Mouse (Mus musculus) forebrain, embryonic 14.5 days (tissue): Measurements from ENCODE around the gene Cpne1. TPM values are rescaled to one million over a fixed set of nuclear protein-coding genes. Genes with fewer than 3 reads are reported as not detected.
A peak's percentile ranks its signal among the peaks of the same experiment; 100 is the strongest.

ENCODE experiments used
- ATAC-seq: fragments of 200-750 bp; cut with Nextera tagmentation; 2 replicates; pipeline ENCODE4 v1.8.0; 2017; ENCODE audit warnings: mild to moderate bottlenecking, moderate library complexity
- DNase-seq: peaks from one replicate; pipeline ENCODE4 v3.0.0-alpha.2; 2015; ENCODE audit warnings: low spot score
- H3K27ac ChIP-seq: fragments of 300-500 bp; sonication (generic); 2 replicates; pipeline ENCODE4 v1.5.1; 2014; ENCODE audit warnings: low read depth, mild to moderate bottlenecking, control low read depth, low read length, moderate library complexity
- H3K27me3 ChIP-seq: fragments of 300-500 bp; sonication (generic); replicated peaks from 2 replicates; pipeline ENCODE4 v1.6.1; 2014; ENCODE audit warnings: low read length, control low read depth, mixed read lengths; ENCODE audit not compliant: control insufficient read depth, insufficient read depth
- H3K36me3 ChIP-seq: fragments of 300-500 bp; sonication (generic); 2 replicates; pipeline ENCODE4 v1.6.1; 2014; ENCODE audit warnings: low read length, control low read depth; ENCODE audit not compliant: control insufficient read depth, insufficient read depth
- H3K4me1 ChIP-seq: fragments of 300-500 bp; sonication (generic); 2 replicates; pipeline ENCODE4 v1.6.1; 2014; ENCODE audit warnings: antibody characterized with exemption, low read length, control low read depth; ENCODE audit not compliant: control insufficient read depth, insufficient read depth
- H3K4me2 ChIP-seq: fragments of 300-500 bp; sonication (generic); 2 replicates; pipeline ENCODE4 v1.6.1; 2014; ENCODE audit warnings: mild to moderate bottlenecking, control low read depth, low read length
- H3K4me3 ChIP-seq: fragments of 300-500 bp; sonication (generic); 2 replicates; pipeline ENCODE4 v1.5.1; 2014; ENCODE audit warnings: low read depth, low read length, control low read depth
- H3K9ac ChIP-seq: fragments of 300-500 bp; sonication (generic); 2 replicates; pipeline ENCODE4 v1.6.1; 2014; ENCODE audit warnings: mild to moderate bottlenecking, low read length, control low read depth, moderate library complexity
- H3K9me3 ChIP-seq: fragments of 300-500 bp; sonication (generic); replicated peaks from 2 replicates; pipeline ENCODE4 v1.6.1; 2016; ENCODE audit warnings: low read length, control low read depth, mixed read lengths; ENCODE audit not compliant: control insufficient read depth
- WGBS: fragments of 180-500 bp; shearing (Covaris S2); extraction: QIAGEN DNeasy Blood & Tissue Kit; methylation state at CpG from one replicate; pipeline ENCODE4 v1.1.7; 2014; 5-methylcytosine and 5-hydroxymethylcytosine counted together
- polyA plus RNA-seq: library from polyadenylated mRNA; unstranded; fragments of >200 nt; fragmentation: Nextera tagmentation; extraction: Ambion mirVana; gene quantifications from 2 replicates; pipeline ENCODE4 v1.2.1, GENCODE M21; 2014

Cpne1 gene
- 18.5 and 24.9 TPM in 2 replicates for polyA plus RNA-seq

GRCm38 (mm10) chr2:156111358-156112079 lies at the start of gene Cpne1, which contains the start of gene Rbm12:
Gene Cpne1 (minus strand): TSS chr2:156111965.
Gene Rbm12 (minus strand): TSS chr2:156111978.
- H3K4me3 ChIP-seq = peak within 1 kb of the TSS; percentile 77
- H3K9ac ChIP-seq = peak within 1 kb of the TSS; percentile 97
- H3K36me3 ChIP-seq = no peaks in the 10 kb centered on the region
- H3K9me3 ChIP-seq = no peaks in the 10 kb centered on the region
- peak within 1 kb of the TSS; percentile 75 for H3K4me2 ChIP-seq
- ATAC-seq (peak; percentile 96), DNase-seq (peak; percentile 96)
- no peaks in the 10 kb centered on the region for H3K27me3 ChIP-seq
- H3K4me1 ChIP-seq = peaks cover 9% of the 10 kb centered on the region
- WGBS = under 1% methylated on average over 70 of the region's 74 CpGs
- H3K27ac ChIP-seq = peak within 1 kb of the TSS; percentile 93

DNA sequence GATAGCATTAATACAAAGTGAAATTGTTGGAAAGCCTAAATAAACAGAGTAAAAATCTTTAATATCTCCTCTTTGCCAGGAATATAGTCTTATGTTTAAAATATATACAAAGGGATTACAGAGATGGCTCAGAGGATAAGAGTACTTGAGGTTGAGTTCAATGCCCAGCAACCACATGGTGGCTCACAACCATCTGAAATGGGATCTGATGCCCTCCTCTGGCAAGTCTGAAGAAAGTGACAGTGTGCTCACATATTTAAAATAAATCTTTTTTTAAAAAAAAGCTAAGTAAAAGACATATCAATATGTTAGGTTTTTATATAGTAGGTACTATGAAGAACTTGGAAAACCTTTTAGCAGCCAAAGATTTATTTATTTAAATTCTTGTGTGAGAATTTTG lies 39.8 kb upstream of the Cpne1 start:
- Histone ChIP-seq H3K9me3 (no peaks in the 10 kb centered on the region), H3K36me3 (peaks cover 73% of the 10 kb centered on the region), H3K4me2 (no peak overlapping the region)

GRCm38 (mm10) chr2:156147316-156147915 lies 35.7 kb upstream of the Cpne1 start:
- no peak overlapping the region for H3K4me3 ChIP-seq
- no peak overlapping the region for H3K9ac ChIP-seq
- peaks cover 58% of the 10 kb centered on the region for H3K36me3 ChIP-seq
- DNase-seq (no peak), ATAC-seq (no peak)
- no peak overlapping the region for H3K4me2 ChIP-seq
- no peaks in the 10 kb centered on the region for H3K27me3 ChIP-seq
- 88% methylated on average over 3 of the region's 3 CpGs for WGBS
- H3K27ac ChIP-seq = no peak overlapping the region
- peaks cover 4% of the 10 kb centered on the region; the same call in 1 of the 2 replicates for H3K4me1 ChIP-seq
- H3K9me3 ChIP-seq = no peaks in the 10 kb centered on the region

More for the DNA sequence above, 39.8 kb upstream of the Cpne1 start:
- Histone ChIP-seq H3K9ac (no peak overlapping the region), H3K4me1 (no peaks in the 10 kb centered on the region), H3K27me3 (no peaks in the 10 kb centered on the region), H3K27ac (no peak overlapping the region), H3K4me3 (no peak overlapping the region)
- no peak for ATAC-seq
- no peak for DNase-seq

GRCm38 (mm10) chr2:156146272-156146989 lies 34.7 kb upstream of the Cpne1 start:
- ATAC-seq (no peak), DNase-seq (peak; percentile 13)
- Histone ChIP-seq H3K4me3 (no peak overlapping the region), H3K4me2 (no peak overlapping the region), H3K9ac (no peak overlapping the region), H3K4me1 (peaks cover 4% of the 10 kb centered on the region; the same call in 1 of the 2 replicates), H3K36me3 (peaks cover 53% of the 10 kb centered on the region), H3K27me3 (no peaks in the 10 kb centered on the region), H3K27ac (no peak overlapping the region), H3K9me3 (no peaks in the 10 kb centered on the region)
- 63% methylated on average over 5 of the region's 5 CpGs for WGBS

DNA sequence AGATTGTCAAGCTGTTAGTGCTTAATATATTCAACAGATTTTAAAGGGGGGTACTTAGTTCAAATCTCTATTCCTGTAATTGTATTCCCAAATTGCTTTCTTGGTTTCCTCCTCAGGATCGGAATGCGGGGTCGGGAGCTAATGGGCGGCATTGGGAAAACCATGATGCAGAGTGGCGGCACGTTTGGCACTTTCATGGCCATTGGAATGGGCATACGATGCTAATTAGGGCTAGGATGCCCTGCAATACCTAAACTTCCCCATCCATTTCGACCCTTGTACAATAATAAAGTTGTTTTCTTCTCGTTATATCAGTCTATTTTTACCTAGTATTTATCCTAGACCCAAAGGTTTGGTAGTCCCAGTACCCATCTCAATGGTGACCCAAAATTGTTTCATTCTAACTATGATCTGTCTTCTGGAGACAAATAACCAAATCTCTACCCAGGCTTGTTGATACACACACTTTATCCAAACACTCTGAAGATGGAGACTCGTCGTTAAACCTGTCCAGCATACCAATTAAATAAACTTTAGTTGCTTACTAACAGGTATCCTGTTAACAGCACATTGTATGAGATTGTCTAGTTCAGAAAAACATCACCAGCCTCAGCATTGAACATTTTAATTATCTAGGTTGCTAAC lies 33.8 kb upstream of the Cpne1 start:
- no peak overlapping the region for H3K27ac ChIP-seq
- DNase-seq (no peak), ATAC-seq (no peak)
- H3K27me3 ChIP-seq = no peaks in the 10 kb centered on the region
- peak overlapping the region; percentile 77 for H3K4me2 ChIP-seq
- no peak overlapping the region for H3K9ac ChIP-seq
- H3K4me3 ChIP-seq = no peak overlapping the region
- H3K36me3 ChIP-seq = peaks cover 47% of the 10 kb centered on the region
- 54% methylated on average over 11 of the region's 11 CpGs for WGBS
- H3K4me1 ChIP-seq = peaks cover 4% of the 10 kb centered on the region; the same call in 1 of the 2 replicates
- H3K9me3 ChIP-seq = no peaks in the 10 kb centered on the region

DNA sequence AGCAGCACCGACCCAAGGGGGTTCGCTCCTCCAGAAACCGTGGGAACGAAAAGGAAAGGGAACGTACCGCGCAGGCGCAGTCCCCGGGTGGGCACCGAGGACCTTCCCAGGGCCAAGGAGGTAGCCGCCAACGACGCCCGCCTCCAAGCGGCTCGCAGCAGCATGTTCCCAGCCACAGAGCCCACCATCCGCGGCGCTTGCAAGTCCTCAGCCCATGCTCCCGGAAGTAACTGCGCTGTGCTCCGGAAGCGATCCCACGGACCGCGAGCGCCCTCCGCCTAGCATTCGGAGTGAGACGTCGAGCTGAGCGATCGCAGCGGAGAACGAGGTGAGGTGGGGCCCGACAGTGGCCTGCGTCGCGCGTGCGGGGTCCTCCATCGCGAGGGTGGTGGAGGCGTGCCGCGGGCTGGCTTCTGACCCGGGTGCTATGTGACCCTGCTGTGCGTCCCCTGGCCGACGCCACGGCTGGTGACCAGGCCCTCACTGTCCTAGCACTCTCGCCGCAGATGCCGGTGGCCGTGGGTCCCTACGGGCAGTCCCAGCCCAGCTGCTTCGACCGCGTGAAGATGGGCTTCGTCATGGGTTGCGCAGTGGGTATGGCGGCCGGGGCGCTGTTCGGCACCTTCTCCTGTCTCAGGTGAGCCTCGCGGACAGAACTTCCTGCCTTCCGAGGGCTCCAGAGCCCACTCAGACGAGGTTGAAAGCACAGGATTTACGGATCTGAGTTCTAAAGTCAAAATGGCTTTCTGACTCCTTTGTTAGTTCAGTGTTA lies 32.4 kb upstream of the Cpne1 start, which contains the start of the genes Romo1 and Nfs1:
Gene Romo1 (plus strand): TSS at position 87 of the 772 bp plus-strand sequence.
Gene Nfs1 (minus strand): TSS at position 234 of the 772 bp plus-strand sequence.
- Histone ChIP-seq H3K4me3 (peak within 1 kb of the TSS; percentile 75), H3K4me1 (peaks cover 4% of the 10 kb centered on the region; the same call in 1 of the 2 replicates), H3K36me3 (peaks cover 38% of the 10 kb centered on the region), H3K27me3 (no peaks in the 10 kb centered on the region), H3K27ac (peak within 1 kb of the TSS; percentile 91), H3K4me2 (peak within 1 kb of the TSS; percentile 77), H3K9me3 (no peaks in the 10 kb centered on the region), H3K9ac (peak within 1 kb of the TSS; percentile 84)
- WGBS = under 1% methylated on average over 69 of the region's 70 CpGs
- DNase-seq (peak; percentile 98), ATAC-seq (peak; percentile 98)

DNA sequence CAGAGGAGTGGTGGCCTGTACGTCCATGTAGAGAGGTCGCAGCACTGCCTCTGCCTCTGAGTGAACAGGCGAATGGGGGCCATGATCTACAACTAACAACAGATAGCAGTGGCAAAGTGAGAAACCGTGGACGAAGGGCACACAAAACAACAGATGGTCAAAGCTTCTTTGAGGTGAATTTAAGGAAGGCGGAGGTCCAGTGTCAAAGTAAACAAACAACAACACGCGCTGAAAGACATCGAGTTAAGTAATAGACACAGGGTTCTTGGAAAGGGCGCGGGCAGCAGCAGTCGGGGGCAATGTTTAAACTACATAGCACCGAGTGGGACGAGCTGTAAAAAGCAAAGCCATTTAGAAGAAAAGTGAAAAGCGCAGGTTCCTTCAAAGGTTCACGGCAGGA lies 31.6 kb upstream of the Cpne1 start:
- peak overlapping the region; percentile 84 for H3K9ac ChIP-seq
- H3K4me3 ChIP-seq = peak overlapping the region; percentile 75
- H3K4me1 ChIP-seq = peaks cover 4% of the 10 kb centered on the region; the same call in 1 of the 2 replicates
- no peaks in the 10 kb centered on the region for H3K9me3 ChIP-seq
- H3K27me3 ChIP-seq = no peaks in the 10 kb centered on the region
- DNase-seq = no peak
- peak overlapping the region; percentile 91 for H3K27ac ChIP-seq
- WGBS = 2% methylated on average over 16 of the region's 16 CpGs
- no peak for ATAC-seq
- H3K36me3 ChIP-seq = peaks cover 31% of the 10 kb centered on the region
- peak overlapping the region; percentile 77 for H3K4me2 ChIP-seq

GRCm38 (mm10) chr2:156142820-156143219 lies 31.1 kb upstream of the Cpne1 start:
- H3K4me1 ChIP-seq = peaks cover 4% of the 10 kb centered on the region; the same call in 1 of the 2 replicates
- H3K36me3 ChIP-seq = peaks cover 26% of the 10 kb centered on the region
- no peak for ATAC-seq
- 82% methylated on average over 2 of the region's 2 CpGs for WGBS
- no peaks in the 10 kb centered on the region for H3K27me3 ChIP-seq
- no peak overlapping the region for H3K9ac ChIP-seq
- H3K4me2 ChIP-seq = peak overlapping the region; percentile 77
- no peak for DNase-seq
- no peak overlapping the region for H3K27ac ChIP-seq
- peak overlapping the region; percentile 75; the same call in 1 of the 2 replicates for H3K4me3 ChIP-seq
- no peaks in the 10 kb centered on the region for H3K9me3 ChIP-seq
